Mouse (Mus musculus): ENCODE data around the gene Pex14. TPM values are rescaled to one million over a fixed set of nuclear protein-coding genes. Genes with fewer than 3 reads are reported as not detected.

Gene Pex14
- polyA plus RNA-seq, 1 experiment from 2014 or later = 46.0 TPM

DNA sequence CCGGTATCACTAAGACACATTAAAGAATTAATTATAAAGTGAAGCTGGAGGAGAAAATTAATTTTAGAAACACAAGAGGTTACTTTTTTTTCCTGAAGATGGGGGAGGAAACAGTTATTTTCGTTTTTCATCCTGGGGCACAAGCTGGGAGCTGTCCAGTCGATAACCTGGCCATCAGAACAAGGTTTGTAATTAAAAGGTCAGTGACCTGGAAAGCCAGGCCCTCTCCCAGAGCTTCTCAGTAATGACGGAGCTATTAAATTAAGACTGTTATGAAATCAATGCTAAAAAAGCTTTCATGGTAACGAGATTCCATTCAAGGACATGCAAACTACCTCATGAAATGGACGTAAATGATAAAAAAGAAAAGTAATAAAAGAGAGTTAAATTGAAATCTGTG is 62.0 kb downstream of the Pex14 start:
- no peak for ATAC-seq (replicated peaks; ENCODE audit: low FRiP score, low TSS enrichment, low read depth)
- H3K27ac ChIP-seq (ENCODE audit: low read depth) = no peak overlapping the region

DNA sequence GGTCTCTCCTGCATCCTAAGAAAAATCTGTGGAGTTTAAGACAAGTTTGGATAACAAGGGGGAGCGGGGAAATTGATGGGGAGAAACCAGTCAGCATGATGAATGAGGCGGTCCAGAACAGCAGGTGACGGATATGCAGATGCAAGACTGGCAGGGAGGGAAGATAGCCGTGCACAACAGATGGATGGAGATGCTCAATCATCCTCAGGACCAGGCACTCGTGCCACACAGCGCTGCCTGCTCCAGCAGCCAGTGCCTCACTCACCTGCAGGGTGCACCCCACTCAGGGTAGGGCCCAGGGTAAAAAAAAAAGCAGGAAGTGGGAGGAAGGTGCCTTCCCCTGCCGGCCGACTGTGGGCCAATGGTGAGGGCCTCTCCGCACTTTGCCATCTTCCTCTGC is 63.1 kb downstream of the Pex14 start:
- no peak overlapping the region for H3K9ac ChIP-seq (ENCODE audit: low read length)
- H3K27me3 ChIP-seq (replicated peaks; ENCODE audit: control insufficient read depth, insufficient read depth, low read length) = no peaks in the 10 kb centered on the region
- 53% methylated on average over 9 of the region's 9 CpGs for WGBS
- H3K4me2 ChIP-seq (ENCODE audit: low read length) = no peak overlapping the region
- no peak for ATAC-seq (replicated peaks; ENCODE audit: low FRiP score, low TSS enrichment, low read depth)
- no peaks in the 10 kb centered on the region for H3K9me3 ChIP-seq (ENCODE audit: control insufficient read depth, low read length)
- no peak overlapping the region for H3K27ac ChIP-seq (ENCODE audit: low read depth)
- no peak for DNase-seq (ENCODE audit: low spot score)
- H3K36me3 ChIP-seq (ENCODE audit: control insufficient read depth, insufficient read depth, low read length) = peaks cover 9% of the 10 kb centered on the region; the same call in 1 of the 2 replicates
- no peak overlapping the region for H3K4me3 ChIP-seq (ENCODE audit: low read depth, low read length)
- peaks cover 16% of the 10 kb centered on the region for H3K4me1 ChIP-seq (replicated peaks; ENCODE audit: control insufficient read depth, insufficient read depth, low read length)

More for the DNA sequence above, 62.0 kb downstream of the Pex14 start:
- Histone ChIP-seq H3K27me3 (replicated peaks; ENCODE audit: control insufficient read depth, insufficient read depth, low read length) (no peaks in the 10 kb centered on the region), H3K9me3 (ENCODE audit: control insufficient read depth, low read length) (no peaks in the 10 kb centered on the region), H3K4me2 (ENCODE audit: low read length) (no peak overlapping the region), H3K4me1 (replicated peaks; ENCODE audit: control insufficient read depth, insufficient read depth, low read length) (peaks cover 16% of the 10 kb centered on the region), H3K36me3 (ENCODE audit: control insufficient read depth, insufficient read depth, low read length) (peaks cover 9% of the 10 kb centered on the region; the same call in 1 of the 2 replicates), H3K9ac (ENCODE audit: low read length) (no peak overlapping the region), H3K4me3 (ENCODE audit: low read depth, low read length) (no peak overlapping the region)
- WGBS = 38% methylated on average over 6 of the region's 6 CpGs
- no peak for DNase-seq (ENCODE audit: low spot score)

DNA sequence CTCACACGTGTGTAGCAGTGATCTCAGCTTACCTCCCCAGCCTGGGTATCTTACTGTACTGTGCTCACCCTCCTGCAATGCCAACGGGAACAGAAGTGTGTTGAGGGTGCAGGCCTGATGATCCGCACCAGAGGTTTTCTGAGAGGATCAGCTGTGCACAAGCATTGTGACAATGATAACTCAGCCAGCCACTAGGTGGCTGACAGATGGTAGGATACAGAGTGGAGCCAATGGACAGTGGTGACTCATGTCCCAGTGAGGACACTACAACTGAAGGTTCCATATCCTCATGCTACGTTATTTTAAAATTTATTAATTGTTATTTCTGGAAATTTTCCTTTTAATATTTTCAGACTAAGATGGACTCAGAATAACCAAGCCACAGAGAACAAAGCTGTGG is 68.2 kb downstream of the Pex14 start:
- ATAC-seq (replicated peaks; ENCODE audit: low FRiP score, low TSS enrichment, low read depth) = no peak; the same call in 1 of the 2 replicates

DNA sequence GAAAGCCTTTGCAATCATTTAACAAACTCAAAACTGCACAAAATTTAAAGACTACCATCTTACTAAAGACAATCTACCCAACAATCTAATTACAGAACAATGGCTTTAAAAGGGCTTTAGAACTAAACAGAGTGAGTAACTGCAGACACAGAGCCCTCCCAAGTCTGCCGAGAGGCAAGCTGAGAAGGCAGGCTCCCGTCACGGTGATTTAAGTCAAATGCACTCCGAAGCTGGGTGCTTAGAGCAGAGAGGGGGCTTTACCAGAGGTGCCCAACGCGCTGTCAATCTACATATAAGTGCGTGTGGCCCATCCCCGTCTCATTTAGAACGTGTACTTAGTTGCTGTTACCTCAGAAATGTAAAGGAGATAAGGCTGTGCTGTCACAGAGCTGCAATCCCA is 72.1 kb downstream of the Pex14 start:
- DNase-seq (ENCODE audit: low spot score) (no peak), ATAC-seq (replicated peaks; ENCODE audit: low FRiP score, low TSS enrichment, low read depth) (no peak)
- H3K4me1 ChIP-seq (replicated peaks; ENCODE audit: control insufficient read depth, insufficient read depth, low read length) = no peaks in the 10 kb centered on the region
- no peaks in the 10 kb centered on the region for H3K27me3 ChIP-seq (replicated peaks; ENCODE audit: control insufficient read depth, insufficient read depth, low read length)
- H3K9me3 ChIP-seq (ENCODE audit: control insufficient read depth, low read length) = no peaks in the 10 kb centered on the region
- H3K4me2 ChIP-seq (ENCODE audit: low read length) = no peak overlapping the region
- no peak overlapping the region for H3K27ac ChIP-seq (ENCODE audit: low read depth)
- H3K4me3 ChIP-seq (ENCODE audit: low read depth, low read length) = no peak overlapping the region
- no peak overlapping the region for H3K9ac ChIP-seq (ENCODE audit: low read length)
- H3K36me3 ChIP-seq (ENCODE audit: control insufficient read depth, insufficient read depth, low read length) = no peaks in the 10 kb centered on the region
- 44% methylated on average over 9 of the region's 9 CpGs for WGBS

More for the DNA sequence above, 68.2 kb downstream of the Pex14 start:
- H3K27me3 ChIP-seq (replicated peaks; ENCODE audit: control insufficient read depth, insufficient read depth, low read length) = no peaks in the 10 kb centered on the region
- 75% methylated on average over 4 of the region's 4 CpGs for WGBS
- no peak overlapping the region for H3K4me2 ChIP-seq (ENCODE audit: low read length)
- no peaks in the 10 kb centered on the region for H3K9me3 ChIP-seq (ENCODE audit: control insufficient read depth, low read length)
- no peaks in the 10 kb centered on the region for H3K36me3 ChIP-seq (ENCODE audit: control insufficient read depth, insufficient read depth, low read length)
- DNase-seq (ENCODE audit: low spot score) = no peak
- no peaks in the 10 kb centered on the region for H3K4me1 ChIP-seq (replicated peaks; ENCODE audit: control insufficient read depth, insufficient read depth, low read length)
- H3K4me3 ChIP-seq (ENCODE audit: low read depth, low read length) = no peak overlapping the region
- no peak overlapping the region for H3K9ac ChIP-seq (ENCODE audit: low read length)
- no peak overlapping the region for H3K27ac ChIP-seq (ENCODE audit: low read depth)

DNA sequence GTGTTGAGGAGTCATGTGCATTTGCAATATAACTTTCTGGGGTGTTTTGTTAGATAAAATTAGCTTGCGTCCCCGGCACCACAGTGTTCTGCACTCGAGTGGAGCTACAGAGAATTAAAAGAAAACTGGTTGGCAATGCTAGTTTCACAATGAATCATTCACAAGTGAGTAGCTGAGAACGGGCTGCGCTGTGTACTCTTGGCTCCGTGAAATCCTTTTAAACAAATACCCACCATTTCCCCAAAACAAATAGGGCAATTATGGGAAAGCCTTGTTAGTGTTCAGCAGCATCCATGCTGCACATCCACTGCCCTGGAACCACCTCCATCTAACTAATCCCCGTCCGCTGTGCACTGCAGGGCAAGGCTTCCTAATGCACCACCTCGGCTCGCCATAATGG is 74.4 kb downstream of the Pex14 start:
- WGBS = 73% methylated on average over 10 of the region's 10 CpGs
- H3K4me2 ChIP-seq (ENCODE audit: low read length) = no peak overlapping the region
- no peak overlapping the region for H3K9ac ChIP-seq (ENCODE audit: low read length)
- H3K4me1 ChIP-seq (replicated peaks; ENCODE audit: control insufficient read depth, insufficient read depth, low read length) = no peaks in the 10 kb centered on the region
- no peak overlapping the region for H3K27ac ChIP-seq (ENCODE audit: low read depth)
- H3K27me3 ChIP-seq (replicated peaks; ENCODE audit: control insufficient read depth, insufficient read depth, low read length) = no peaks in the 10 kb centered on the region
- DNase-seq (ENCODE audit: low spot score) (no peak), ATAC-seq (replicated peaks; ENCODE audit: low FRiP score, low TSS enrichment, low read depth) (no peak)
- H3K4me3 ChIP-seq (ENCODE audit: low read depth, low read length) = no peak overlapping the region
- no peaks in the 10 kb centered on the region for H3K9me3 ChIP-seq (ENCODE audit: control insufficient read depth, low read length)
- H3K36me3 ChIP-seq (ENCODE audit: control insufficient read depth, insufficient read depth, low read length) = no peaks in the 10 kb centered on the region

DNA sequence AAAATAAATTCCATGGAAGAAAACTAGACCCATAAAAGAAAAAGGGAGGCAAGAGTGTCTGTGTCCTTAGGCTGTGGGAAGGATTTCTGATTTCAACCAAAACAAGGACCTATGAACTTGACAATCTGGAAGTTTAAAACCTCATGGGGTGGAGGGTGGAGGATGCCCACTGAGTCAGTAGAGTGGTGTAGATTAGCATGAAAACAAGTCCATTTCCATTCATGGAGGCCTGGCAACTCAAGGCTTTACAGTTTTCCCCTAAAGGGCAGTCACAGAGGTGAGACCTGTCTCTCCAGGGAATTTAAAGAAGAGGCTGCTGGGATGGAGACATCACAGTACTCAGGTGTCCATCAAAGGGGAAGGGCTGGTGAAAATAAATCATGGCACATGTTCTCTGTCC is 78.7 kb downstream of the Pex14 start:
- no peak for ATAC-seq (replicated peaks; ENCODE audit: low FRiP score, low TSS enrichment, low read depth)
- Histone ChIP-seq H3K4me2 (ENCODE audit: low read length) (no peak overlapping the region), H3K4me1 (replicated peaks; ENCODE audit: control insufficient read depth, insufficient read depth, low read length) (no peaks in the 10 kb centered on the region; the same call in 1 of the 2 replicates), H3K9me3 (ENCODE audit: control insufficient read depth, low read length) (no peaks in the 10 kb centered on the region), H3K36me3 (ENCODE audit: control insufficient read depth, insufficient read depth, low read length) (no peaks in the 10 kb centered on the region), H3K27me3 (replicated peaks; ENCODE audit: control insufficient read depth, insufficient read depth, low read length) (no peaks in the 10 kb centered on the region), H3K27ac (ENCODE audit: low read depth) (no peak overlapping the region), H3K4me3 (ENCODE audit: low read depth, low read length) (no peak overlapping the region), H3K9ac (ENCODE audit: low read length) (no peak overlapping the region)
- DNase-seq (ENCODE audit: low spot score) = no peak

DNA sequence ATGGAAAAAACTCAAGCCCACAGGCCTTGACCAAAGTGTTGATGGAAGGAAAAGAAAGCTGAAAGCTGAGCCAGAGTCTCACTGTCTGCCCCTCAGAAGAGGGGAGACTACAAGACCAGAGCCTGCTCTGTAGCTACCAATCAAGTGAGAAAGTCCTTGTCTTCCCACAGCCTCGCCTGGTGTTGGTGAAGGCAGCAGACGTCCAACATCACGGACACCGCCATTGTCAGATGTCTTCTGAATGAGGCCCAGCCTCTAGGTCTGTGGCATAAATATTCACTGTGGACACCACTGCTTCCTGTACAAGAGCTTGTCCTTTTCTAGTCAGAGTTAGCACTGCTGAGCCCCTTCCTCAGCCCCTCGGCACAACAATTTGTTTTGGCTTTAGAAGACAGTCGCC is 80.2 kb downstream of the Pex14 start:
- no peak overlapping the region for H3K4me3 ChIP-seq (ENCODE audit: low read depth, low read length)
- H3K27ac ChIP-seq (ENCODE audit: low read depth) = no peak overlapping the region
- ATAC-seq (replicated peaks; ENCODE audit: low FRiP score, low TSS enrichment, low read depth) (no peak), DNase-seq (ENCODE audit: low spot score) (no peak)
- no peaks in the 10 kb centered on the region for H3K36me3 ChIP-seq (ENCODE audit: control insufficient read depth, insufficient read depth, low read length)
- H3K4me1 ChIP-seq (replicated peaks; ENCODE audit: control insufficient read depth, insufficient read depth, low read length) = no peaks in the 10 kb centered on the region; the same call in 1 of the 2 replicates
- no peak overlapping the region for H3K4me2 ChIP-seq (ENCODE audit: low read length)
- no peak overlapping the region for H3K9ac ChIP-seq (ENCODE audit: low read length)
- H3K9me3 ChIP-seq (ENCODE audit: control insufficient read depth, low read length) = no peaks in the 10 kb centered on the region
- H3K27me3 ChIP-seq (replicated peaks; ENCODE audit: control insufficient read depth, insufficient read depth, low read length) = no peaks in the 10 kb centered on the region
- 54% methylated on average over 6 of the region's 6 CpGs for WGBS

DNA sequence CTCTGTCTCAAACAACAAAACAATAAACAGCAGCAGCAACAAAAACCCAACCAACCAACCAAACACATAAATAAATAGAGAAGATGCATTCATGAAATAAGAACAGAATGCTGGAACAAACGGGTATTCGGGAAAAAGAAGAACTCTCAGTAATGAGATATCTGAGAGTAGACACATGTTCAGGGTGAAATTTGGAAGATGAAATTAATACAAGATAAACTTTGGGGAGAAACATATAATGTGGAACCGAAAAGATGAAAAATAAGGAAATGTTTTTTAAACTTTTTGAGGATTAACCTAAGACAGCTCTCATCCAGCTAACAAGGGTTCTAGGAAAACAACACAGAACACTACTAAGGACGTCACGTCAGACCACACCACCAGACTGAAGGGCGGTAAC is 92.9 kb downstream of the Pex14 start:
- ATAC-seq (replicated peaks; ENCODE audit: low FRiP score, low TSS enrichment, low read depth) = no peak
- Histone ChIP-seq H3K27ac (ENCODE audit: low read depth) (no peak overlapping the region), H3K27me3 (replicated peaks; ENCODE audit: control insufficient read depth, insufficient read depth, low read length) (no peaks in the 10 kb centered on the region), H3K4me1 (replicated peaks; ENCODE audit: control insufficient read depth, insufficient read depth, low read length) (no peaks in the 10 kb centered on the region; the same call in 1 of the 2 replicates), H3K9ac (ENCODE audit: low read length) (no peak overlapping the region), H3K36me3 (ENCODE audit: control insufficient read depth, insufficient read depth, low read length) (no peaks in the 10 kb centered on the region), H3K4me3 (ENCODE audit: low read depth, low read length) (no peak overlapping the region), H3K9me3 (ENCODE audit: control insufficient read depth, low read length) (no peaks in the 10 kb centered on the region), H3K4me2 (ENCODE audit: low read length) (no peak overlapping the region)
- WGBS = 94% methylated on average over 6 of the region's 6 CpGs
- no peak for DNase-seq (ENCODE audit: low spot score)

DNA sequence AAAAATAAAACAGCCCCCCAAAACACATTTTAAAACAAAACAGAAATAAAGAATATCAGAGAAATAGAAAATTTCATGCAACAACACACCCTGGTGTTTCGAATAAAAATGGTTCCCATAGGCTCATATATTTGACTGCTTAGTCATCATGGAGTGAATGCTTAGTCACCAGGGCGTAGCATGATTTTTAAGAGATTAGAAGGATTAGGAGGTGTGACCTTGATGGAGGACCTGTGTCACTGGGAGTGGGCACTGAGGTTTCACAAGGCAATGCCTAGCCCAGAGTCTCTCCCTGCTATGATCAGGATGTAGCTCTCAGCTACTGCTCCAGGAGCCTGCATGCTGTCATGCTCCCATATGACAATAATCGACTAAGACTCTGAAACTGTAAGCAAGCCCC is 93.6 kb downstream of the Pex14 start:
- no peaks in the 10 kb centered on the region for H3K27me3 ChIP-seq (replicated peaks; ENCODE audit: control insufficient read depth, insufficient read depth, low read length)
- WGBS = 93% methylated on average over 3 of the region's 3 CpGs
- no peaks in the 10 kb centered on the region for H3K36me3 ChIP-seq (ENCODE audit: control insufficient read depth, insufficient read depth, low read length)
- no peak overlapping the region for H3K4me2 ChIP-seq (ENCODE audit: low read length)
- DNase-seq (ENCODE audit: low spot score) = no peak
- H3K27ac ChIP-seq (ENCODE audit: low read depth) = no peak overlapping the region
- no peaks in the 10 kb centered on the region for H3K9me3 ChIP-seq (ENCODE audit: control insufficient read depth, low read length)
- no peak overlapping the region for H3K9ac ChIP-seq (ENCODE audit: low read length)
- no peak for ATAC-seq (replicated peaks; ENCODE audit: low FRiP score, low TSS enrichment, low read depth)
- H3K4me1 ChIP-seq (replicated peaks; ENCODE audit: control insufficient read depth, insufficient read depth, low read length) = no peaks in the 10 kb centered on the region; the same call in 1 of the 2 replicates
- H3K4me3 ChIP-seq (ENCODE audit: low read depth, low read length) = no peak overlapping the region

All from intestine, embryonic 14.5 days (tissue).